Mouse (Mus musculus): ENCODE data around the gene Tunar. TPM values are rescaled to one million over a fixed set of nuclear protein-coding genes. Genes with fewer than 3 reads are reported as not detected.

The Tunar gene
- polyA plus RNA-seq, 1 experiment from 2014 or later: 0.46 TPM

GRCm38 (mm10) chr12:105337290-105338005 is 3.8 kb downstream of the Tunar start:
- H3K4me3 ChIP-seq (ENCODE audit: low read depth, low read length): peak overlapping the region; percentile 60
- 3% methylated on average over 31 of the region's 31 CpGs for WGBS
- no peak overlapping the region for H3K27ac ChIP-seq (replicated peaks; ENCODE audit: low read depth, low read length)
- no peaks in the 10 kb centered on the region for H3K9me3 ChIP-seq (replicated peaks; ENCODE audit: control insufficient read depth, low read length)
- peak overlapping the region; percentile 99 for H3K4me2 ChIP-seq (ENCODE audit: low read depth, low read length)
- peak overlapping the region; percentile 52 for H3K9ac ChIP-seq (replicated peaks; ENCODE audit: low read length)
- no peak for ATAC-seq (replicated peaks; ENCODE audit: insufficient number of reproducible peaks, low FRiP score, low TSS enrichment, low read depth)
- H3K36me3 ChIP-seq (replicated peaks; ENCODE audit: control insufficient read depth, insufficient read depth, low read depth, low read length): no peaks in the 10 kb centered on the region
- no peaks in the 10 kb centered on the region; the same call in 1 of the 2 replicates for H3K4me1 ChIP-seq (ENCODE audit: control insufficient read depth, insufficient read depth, low read length)
- no peak for DNase-seq (ENCODE audit: low spot score)
- H3K27me3 ChIP-seq (ENCODE audit: control insufficient read depth, insufficient read depth, low read length): peaks cover 24% of the 10 kb centered on the region

- Histone ChIP-seq H3K4me2 (ENCODE audit: low read depth, low read length) (no peak overlapping the region), H3K4me1 (ENCODE audit: control insufficient read depth, insufficient read depth, low read length) (no peaks in the 10 kb centered on the region; the same call in 1 of the 2 replicates), H3K9me3 (replicated peaks; ENCODE audit: control insufficient read depth, low read length) (no peaks in the 10 kb centered on the region), H3K27ac (replicated peaks; ENCODE audit: low read depth, low read length) (no peak overlapping the region), H3K4me3 (ENCODE audit: low read depth, low read length) (no peak overlapping the region), H3K27me3 (ENCODE audit: control insufficient read depth, insufficient read depth, low read length) (peaks cover 24% of the 10 kb centered on the region), H3K36me3 (replicated peaks; ENCODE audit: control insufficient read depth, insufficient read depth, low read depth, low read length) (no peaks in the 10 kb centered on the region), H3K9ac (replicated peaks; ENCODE audit: low read length) (no peak overlapping the region)
- ATAC-seq (replicated peaks; ENCODE audit: insufficient number of reproducible peaks, low FRiP score, low TSS enrichment, low read depth) (no peak), DNase-seq (ENCODE audit: low spot score) (no peak)
- 83% methylated on average over 11 of the region's 11 CpGs for WGBS
Measured at GRCm38 (mm10) chr12:105338256-105338977, 4.7 kb downstream of the Tunar start.

- Histone ChIP-seq H3K36me3 (replicated peaks; ENCODE audit: control insufficient read depth, insufficient read depth, low read depth, low read length) (no peaks in the 10 kb centered on the region), H3K27ac (replicated peaks; ENCODE audit: low read depth, low read length) (no peak overlapping the region), H3K27me3 (ENCODE audit: control insufficient read depth, insufficient read depth, low read length) (peaks cover 18% of the 10 kb centered on the region), H3K4me2 (ENCODE audit: low read depth, low read length) (no peak overlapping the region), H3K9ac (replicated peaks; ENCODE audit: low read length) (no peak overlapping the region), H3K4me1 (ENCODE audit: control insufficient read depth, insufficient read depth, low read length) (no peaks in the 10 kb centered on the region), H3K4me3 (ENCODE audit: low read depth, low read length) (no peak overlapping the region), H3K9me3 (replicated peaks; ENCODE audit: control insufficient read depth, low read length) (no peaks in the 10 kb centered on the region)
- 37% methylated on average over 9 of the region's 9 CpGs for WGBS
- no peak for DNase-seq (ENCODE audit: low spot score)
- no peak for ATAC-seq (replicated peaks; ENCODE audit: insufficient number of reproducible peaks, low FRiP score, low TSS enrichment, low read depth)
Measured at GRCm38 (mm10) chr12:105341523-105341922, 7.9 kb downstream of the Tunar start.

GRCm38 (mm10) chr12:105344460-105344859 is 10.8 kb downstream of the Tunar start:
- Histone ChIP-seq H3K36me3 (replicated peaks; ENCODE audit: control insufficient read depth, insufficient read depth, low read depth, low read length) (no peaks in the 10 kb centered on the region), H3K27me3 (ENCODE audit: control insufficient read depth, insufficient read depth, low read length) (no peaks in the 10 kb centered on the region), H3K4me1 (ENCODE audit: control insufficient read depth, insufficient read depth, low read length) (no peaks in the 10 kb centered on the region), H3K27ac (replicated peaks; ENCODE audit: low read depth, low read length) (no peak overlapping the region), H3K4me2 (ENCODE audit: low read depth, low read length) (no peak overlapping the region), H3K9ac (replicated peaks; ENCODE audit: low read length) (no peak overlapping the region), H3K9me3 (replicated peaks; ENCODE audit: control insufficient read depth, low read length) (no peaks in the 10 kb centered on the region), H3K4me3 (ENCODE audit: low read depth, low read length) (no peak overlapping the region)
- 85% methylated on average over 7 of the region's 7 CpGs for WGBS
- DNase-seq (ENCODE audit: low spot score): no peak
- no peak for ATAC-seq (replicated peaks; ENCODE audit: insufficient number of reproducible peaks, low FRiP score, low TSS enrichment, low read depth)

- 67% methylated on average over 4 of the region's 4 CpGs for WGBS
Measured at GRCm38 (mm10) chr12:105346861-105347260, 13.2 kb downstream of the Tunar start.

GRCm38 (mm10) chr12:105347261-105347660 is 13.6 kb downstream of the Tunar start:
- Histone ChIP-seq H3K4me3 (ENCODE audit: low read depth, low read length) (no peak overlapping the region), H3K9me3 (replicated peaks; ENCODE audit: control insufficient read depth, low read length) (no peaks in the 10 kb centered on the region), H3K4me1 (ENCODE audit: control insufficient read depth, insufficient read depth, low read length) (no peaks in the 10 kb centered on the region), H3K36me3 (replicated peaks; ENCODE audit: control insufficient read depth, insufficient read depth, low read depth, low read length) (no peaks in the 10 kb centered on the region), H3K27me3 (ENCODE audit: control insufficient read depth, insufficient read depth, low read length) (no peaks in the 10 kb centered on the region), H3K4me2 (ENCODE audit: low read depth, low read length) (no peak overlapping the region), H3K9ac (replicated peaks; ENCODE audit: low read length) (no peak overlapping the region), H3K27ac (replicated peaks; ENCODE audit: low read depth, low read length) (no peak overlapping the region)
- ATAC-seq (replicated peaks; ENCODE audit: insufficient number of reproducible peaks, low FRiP score, low TSS enrichment, low read depth): no peak
- WGBS: 84% methylated on average over 13 of the region's 13 CpGs
- no peak for DNase-seq (ENCODE audit: low spot score)

More at GRCm38 (mm10) chr12:105346861-105347260, 13.2 kb downstream of the Tunar start:
- Histone ChIP-seq H3K4me3 (ENCODE audit: low read depth, low read length) (no peak overlapping the region), H3K36me3 (replicated peaks; ENCODE audit: control insufficient read depth, insufficient read depth, low read depth, low read length) (no peaks in the 10 kb centered on the region), H3K27ac (replicated peaks; ENCODE audit: low read depth, low read length) (no peak overlapping the region), H3K4me2 (ENCODE audit: low read depth, low read length) (no peak overlapping the region), H3K27me3 (ENCODE audit: control insufficient read depth, insufficient read depth, low read length) (no peaks in the 10 kb centered on the region), H3K9ac (replicated peaks; ENCODE audit: low read length) (no peak overlapping the region), H3K4me1 (ENCODE audit: control insufficient read depth, insufficient read depth, low read length) (no peaks in the 10 kb centered on the region), H3K9me3 (replicated peaks; ENCODE audit: control insufficient read depth, low read length) (no peaks in the 10 kb centered on the region)
- ATAC-seq (replicated peaks; ENCODE audit: insufficient number of reproducible peaks, low FRiP score, low TSS enrichment, low read depth): no peak
- DNase-seq (ENCODE audit: low spot score): no peak

GRCm38 (mm10) chr12:105354266-105354665 is 20.6 kb downstream of the Tunar start:
- no peaks in the 10 kb centered on the region for H3K27me3 ChIP-seq (ENCODE audit: control insufficient read depth, insufficient read depth, low read length)
- WGBS: 88% methylated on average over 9 of the region's 9 CpGs
- H3K4me3 ChIP-seq (ENCODE audit: low read depth, low read length): no peak overlapping the region
- no peak overlapping the region for H3K4me2 ChIP-seq (ENCODE audit: low read depth, low read length)
- H3K4me1 ChIP-seq (ENCODE audit: control insufficient read depth, insufficient read depth, low read length): no peaks in the 10 kb centered on the region
- ATAC-seq (replicated peaks; ENCODE audit: insufficient number of reproducible peaks, low FRiP score, low TSS enrichment, low read depth): no peak
- H3K9ac ChIP-seq (replicated peaks; ENCODE audit: low read length): no peak overlapping the region
- H3K36me3 ChIP-seq (replicated peaks; ENCODE audit: control insufficient read depth, insufficient read depth, low read depth, low read length): no peaks in the 10 kb centered on the region
- no peak for DNase-seq (ENCODE audit: low spot score)
- no peaks in the 10 kb centered on the region for H3K9me3 ChIP-seq (replicated peaks; ENCODE audit: control insufficient read depth, low read length)
- H3K27ac ChIP-seq (replicated peaks; ENCODE audit: low read depth, low read length): no peak overlapping the region

- Histone ChIP-seq H3K9me3 (replicated peaks; ENCODE audit: control insufficient read depth, low read length) (no peaks in the 10 kb centered on the region), H3K9ac (replicated peaks; ENCODE audit: low read length) (no peak overlapping the region), H3K36me3 (replicated peaks; ENCODE audit: control insufficient read depth, insufficient read depth, low read depth, low read length) (no peaks in the 10 kb centered on the region), H3K4me2 (ENCODE audit: low read depth, low read length) (no peak overlapping the region), H3K27me3 (ENCODE audit: control insufficient read depth, insufficient read depth, low read length) (no peaks in the 10 kb centered on the region), H3K4me1 (ENCODE audit: control insufficient read depth, insufficient read depth, low read length) (no peaks in the 10 kb centered on the region), H3K4me3 (ENCODE audit: low read depth, low read length) (no peak overlapping the region), H3K27ac (replicated peaks; ENCODE audit: low read depth, low read length) (no peak overlapping the region)
- ATAC-seq (replicated peaks; ENCODE audit: insufficient number of reproducible peaks, low FRiP score, low TSS enrichment, low read depth) (no peak), DNase-seq (ENCODE audit: low spot score) (no peak)
- WGBS: 85% methylated on average over 8 of the region's 8 CpGs
Measured at GRCm38 (mm10) chr12:105354772-105355171, 21.1 kb downstream of the Tunar start.
